Mouse (Mus musculus): ENCODE data around the gene Cstf3. TPM values are rescaled to one million over a fixed set of nuclear protein-coding genes. Genes with fewer than 3 reads are reported as not detected.

The Cstf3 gene
- total and polyA plus RNA-seq, 3 experiments = 17.3 to 50.6 (median 50.3) TPM

- in situ Hi-C loops (cut with MboI; ENCODE audit: low pct_ligation_motif_present, low pct_unique_long_range_greater_than_20kb, low sequenced_read_pairs) = no loop called here
- Histone ChIP-seq H3K36me3 (replicated peaks in 1 of 2; ENCODE audit: control insufficient read depth in 1 of 2, insufficient read depth in 1 of 2, low read length in 1 of 2) (peaks cover 5 to 44% of the 10 kb centered on the region in 2 experiments), H3K27ac (ENCODE audit: insufficient read depth, low read depth) (no peak overlapping the region), H3K4me1 (ENCODE audit: control insufficient read depth in 1 of 2, insufficient read depth in 2 of 2) (no peaks in the 10 kb centered on the region), H3K27me3 (replicated peaks) (no peaks in the 10 kb centered on the region), H3K4me2 (ENCODE audit: insufficient read depth, low read depth, poor library complexity, severe bottlenecking) (no peak overlapping the region), H3K9me3 (replicated peaks; ENCODE audit: low read length) (no peaks in the 10 kb centered on the region), H3K79me2 (replicated peaks; ENCODE audit: control insufficient read depth, extremely low read depth, insufficient read depth, poor library complexity, severe bottlenecking) (no peaks in the 10 kb centered on the region; the same call in 1 of the 2 replicates), H3K4me3 (replicated peaks in 1 of 3; ENCODE audit: low read depth in 2 of 3, low read length in 2 of 3, poor library complexity in 1 of 3) (no peak overlapping the region), H3K9ac (ENCODE audit: insufficient read depth, low read depth) (no peak overlapping the region)
- DNase-seq (ENCODE audit: extremely low read depth) = no peak
- TF ChIP-seq PAX5 (IDR thresholded peaks at IDR 0.05; ENCODE audit: low read length) = no peak
- no peak for TF ChIP-seq CTCF (conservative IDR thresholded peaks at IDR 0.05 in 1 of 2, IDR thresholded peaks at IDR 0.05 in 1 of 2; ENCODE audit: low read depth in 2 of 2, low read length in 2 of 2)
- no peak for TF ChIP-seq HCFC1 (IDR thresholded peaks at IDR 0.05; ENCODE audit: low read depth, low read length)
- TF ChIP-seq JUN (IDR thresholded peaks at IDR 0.05; ENCODE audit: insufficient read depth, low read depth, low read length) = no peak
- no peak for TF ChIP-seq TBP (conservative IDR thresholded peaks at IDR 0.05; ENCODE audit: low read depth, low read length)
- no peak for TF ChIP-seq JUND (conservative IDR thresholded peaks at IDR 0.05; ENCODE audit: low read depth, low read length)
- TF ChIP-seq CHD1 (IDR thresholded peaks at IDR 0.05; ENCODE audit: low read depth, low read length) = no peak
- TF ChIP-seq SIN3A (IDR thresholded peaks at IDR 0.05; ENCODE audit: low read length) = no peak
- dilution Hi-C loops (cut with MboI; ENCODE audit: extremely low pct_ligation_motif_present, extremely low pct_unique_long_range_greater_than_20kb, low sequenced_read_pairs) = no loop called here
Observed at GRCm38 (mm10) chr2:104614786-104615185, 24.5 kb downstream of the Cstf3 start.

DNA sequence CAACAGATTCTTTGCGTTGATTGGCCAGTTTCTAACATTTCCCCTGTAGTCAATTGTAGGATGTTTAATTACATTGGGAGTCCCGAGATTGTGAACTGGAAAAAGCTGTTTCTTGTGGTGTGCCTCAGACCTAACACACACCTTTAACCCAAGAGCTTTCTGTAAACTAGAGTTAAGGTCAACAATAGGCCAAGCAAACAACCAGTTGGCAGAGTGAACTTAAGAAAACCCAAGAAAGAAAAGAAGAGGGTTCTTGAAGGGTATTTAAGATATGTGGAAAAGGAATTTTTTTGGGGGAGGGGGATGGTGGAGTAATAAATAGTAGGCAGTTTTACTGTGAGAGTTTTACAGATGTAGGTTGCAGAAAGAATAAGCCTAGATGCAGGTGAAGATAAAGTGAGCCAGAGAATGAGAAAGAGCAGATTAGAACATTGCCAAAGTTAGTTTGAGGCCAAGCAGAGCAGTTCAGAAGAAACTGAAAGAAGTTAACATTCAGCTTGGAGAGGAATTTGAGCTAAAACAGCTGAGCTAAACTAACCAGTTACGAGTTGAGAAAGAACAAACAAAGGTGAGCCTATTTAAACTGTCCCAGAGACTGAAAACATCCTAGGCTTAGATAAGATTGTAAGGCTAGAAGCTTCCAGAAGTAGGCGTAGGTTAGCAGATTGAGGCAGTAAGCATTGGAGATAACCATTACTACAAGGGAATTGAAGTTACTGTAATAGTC lies 25.8 kb downstream of the Cstf3 start:
- Histone ChIP-seq H3K36me3 (replicated peaks in 1 of 2; ENCODE audit: control insufficient read depth in 1 of 2, insufficient read depth in 1 of 2, low read length in 1 of 2) (peaks cover 4 to 46% of the 10 kb centered on the region in 2 experiments), H3K4me2 (ENCODE audit: insufficient read depth, low read depth, poor library complexity, severe bottlenecking) (no peak overlapping the region), H3K9ac (ENCODE audit: insufficient read depth, low read depth) (no peak overlapping the region), H3K27me3 (replicated peaks) (no peaks in the 10 kb centered on the region), H3K79me2 (replicated peaks; ENCODE audit: control insufficient read depth, extremely low read depth, insufficient read depth, poor library complexity, severe bottlenecking) (no peaks in the 10 kb centered on the region), H3K27ac (ENCODE audit: insufficient read depth, low read depth) (no peak overlapping the region), H3K9me3 (replicated peaks; ENCODE audit: low read length) (no peaks in the 10 kb centered on the region), H3K4me1 (ENCODE audit: control insufficient read depth in 1 of 2, insufficient read depth in 2 of 2) (no peaks in the 10 kb centered on the region), H3K4me3 (replicated peaks in 1 of 3; ENCODE audit: low read depth in 2 of 3, low read length in 2 of 3, poor library complexity in 1 of 3) (no peak overlapping the region)
- DNase-seq (ENCODE audit: extremely low read depth) = no peak
- TF ChIP-seq RAD21 (IDR thresholded peaks at IDR 0.05; ENCODE audit: low read depth, low read length) = no peak
- TF ChIP-seq ZKSCAN1 (IDR thresholded peaks at IDR 0.05; ENCODE audit: borderline replicate concordance, low read depth, low read length) = no peak
- no peak for TF ChIP-seq ZNF384 (IDR thresholded peaks at IDR 0.05; ENCODE audit: low read depth, low read length)
- no peak for TF ChIP-seq CHD2 (IDR thresholded peaks at IDR 0.05; ENCODE audit: low read length)
- no peak for TF ChIP-seq SMC3 (IDR thresholded peaks at IDR 0.05; ENCODE audit: low read depth, low read length)
- TF ChIP-seq MXI1 (IDR thresholded peaks at IDR 0.05; ENCODE audit: low read depth, low read length) = no peak
- TF ChIP-seq PAX5 (IDR thresholded peaks at IDR 0.05; ENCODE audit: low read length) = no peak
- no peak for TF ChIP-seq KAT2A (IDR thresholded peaks at IDR 0.05; ENCODE audit: insufficient replicate concordance, low read length)
- no peak for TF ChIP-seq NRF1 (IDR thresholded peaks at IDR 0.05; ENCODE audit: low read depth, low read length)
- no peak for TF ChIP-seq USF2 (conservative IDR thresholded peaks at IDR 0.05; ENCODE audit: low read depth, low read length)
- no peak for TF ChIP-seq SIN3A (IDR thresholded peaks at IDR 0.05; ENCODE audit: low read length)
- TF ChIP-seq USF1 (IDR thresholded peaks at IDR 0.05; ENCODE audit: low read depth, low read length) = no peak
- no peak for TF ChIP-seq IRF4 (IDR thresholded peaks at IDR 0.05; ENCODE audit: low read depth, low read length)
- no peak for TF ChIP-seq NELFE (IDR thresholded peaks at IDR 0.05; ENCODE audit: low read depth, low read length)
- no peak for TF ChIP-seq CTCF (conservative IDR thresholded peaks at IDR 0.05 in 1 of 2, IDR thresholded peaks at IDR 0.05 in 1 of 2; ENCODE audit: low read depth in 2 of 2, low read length in 2 of 2)
- in situ Hi-C loops (cut with MboI; ENCODE audit: low pct_ligation_motif_present, low pct_unique_long_range_greater_than_20kb, low sequenced_read_pairs) = no loop called here
- dilution Hi-C loops (cut with MboI; ENCODE audit: extremely low pct_ligation_motif_present, extremely low pct_unique_long_range_greater_than_20kb, low sequenced_read_pairs) = no loop called here
